9 mouse cellular contexts compared by ENCODE assay signal in genomic region chr14:56512084-56512483, GRCm38 (mm10).
A peak's percentile ranks its signal among the peaks of the same experiment; 100 is the strongest.
DNase-seq lines count a peak whose midpoint lies in the region; ATAC-seq and TF ChIP-seq lines count a peak whose summit lies in the region.
"Had no signal": no experiment of that assay in that cellular context is flagged by ENCODE, and none has a peak within 500 bp of the region (broad histone marks: within the 10 kb centered on the region; RNA-seq: fewer than 3 reads in every experiment).

No protein-coding gene starts in this region.

- TF ChIP-seq CTCF in forebrain, postnatal 0 days (IDR thresholded peaks at IDR 0.05; ENCODE audit: low read depth) = peak; percentile 56
- peak; percentile 65 for TF ChIP-seq CTCF in liver, postnatal 0 days (IDR thresholded peaks at IDR 0.05; ENCODE audit: low read depth)

- H3K4me2 ChIP-seq in forebrain, postnatal 0 days (ENCODE audit: low read depth) = no peak overlapping the region
- H3K4me2 ChIP-seq in forebrain, embryonic 15.5 days (replicated peaks) = no peak overlapping the region
- no peak overlapping the region for H3K4me2 ChIP-seq in liver, postnatal 0 days (ENCODE audit: low read depth, low read length)

- intact Hi-C loops in gastrocnemius, postnatal 36 days (cut with DNase I) = no loop called here

- no peaks in the 10 kb centered on the region for H3K9me3 ChIP-seq in forebrain, postnatal 0 days (ENCODE audit: low read length)
- H3K9me3 ChIP-seq in forebrain, embryonic 15.5 days = no peaks in the 10 kb centered on the region
- H3K9me3 ChIP-seq in liver, postnatal 0 days (ENCODE audit: low read length) = no peaks in the 10 kb centered on the region
- H3K9me3 ChIP-seq: megakaryocyte, embryonic 14.5 days had no signal

- no peak for TF ChIP-seq EP300 in liver, postnatal 0 days (IDR thresholded peaks at IDR 0.05; ENCODE audit: low read depth)

- no peak for ATAC-seq in forebrain, postnatal 0 days
- ATAC-seq in forebrain, embryonic 15.5 days (replicated peaks) = no peak
- ATAC-seq in liver, postnatal 0 days = peak; percentile 50; the same call in 1 of the 2 replicates

- no peak overlapping the region for H3K27ac ChIP-seq in forebrain, postnatal 0 days (ENCODE audit: low read depth, low read length)
- H3K27ac ChIP-seq in forebrain, embryonic 15.5 days (replicated peaks) = no peak overlapping the region
- no peak overlapping the region for H3K27ac ChIP-seq in liver, postnatal 0 days (ENCODE audit: low read depth)

- H3K9ac ChIP-seq in forebrain, postnatal 0 days = no peak overlapping the region
- H3K9ac ChIP-seq in forebrain, embryonic 15.5 days (replicated peaks) = no peak overlapping the region
- H3K9ac ChIP-seq in liver, postnatal 0 days (replicated peaks) = no peak overlapping the region

- H3K4me3 ChIP-seq in forebrain, postnatal 0 days (ENCODE audit: low read depth, low read length) = no peak overlapping the region
- H3K4me3 ChIP-seq in forebrain, embryonic 15.5 days = no peak overlapping the region
- no peak overlapping the region for H3K4me3 ChIP-seq in liver, postnatal 0 days (ENCODE audit: low read depth, low read length)
- H3K4me3 ChIP-seq: megakaryocyte, embryonic 14.5 days had no signal

- no peaks in the 10 kb centered on the region for H3K27me3 ChIP-seq in forebrain, postnatal 0 days (ENCODE audit: insufficient read depth, low read length)
- H3K27me3 ChIP-seq in forebrain, embryonic 15.5 days = no peaks in the 10 kb centered on the region
- no peaks in the 10 kb centered on the region for H3K27me3 ChIP-seq in liver, postnatal 0 days (ENCODE audit: insufficient read depth, low read length)

- WGBS in forebrain, postnatal 0 days = 32% methylated on average over 6 of the region's 6 CpGs
- 28% methylated on average over 6 of the region's 6 CpGs for WGBS in forebrain, embryonic 15.5 days
- 42% methylated on average over 6 of the region's 6 CpGs for WGBS in liver, postnatal 0 days (ENCODE audit: insufficient replicate concordance)

- H3K36me3 ChIP-seq in forebrain, postnatal 0 days (ENCODE audit: insufficient read depth) = no peaks in the 10 kb centered on the region
- H3K36me3 ChIP-seq in forebrain, embryonic 15.5 days = no peaks in the 10 kb centered on the region
- H3K36me3 ChIP-seq in liver, postnatal 0 days (replicated peaks; ENCODE audit: insufficient read depth, low read length) = no peaks in the 10 kb centered on the region

- DNase-seq in forebrain, postnatal 0 days = peak; percentile 3
- peak; percentile 18 for DNase-seq in thymus, postnatal 4 days
- DNase-seq in thymus, postnatal 36 days = no peak
- DNase-seq in liver, postnatal 0 days = peak; percentile 38
- no peak for DNase-seq in spleen, adult 18-20 months
- no peak for DNase-seq in spleen, postnatal 14 days (ENCODE audit: low spot score in 2 of 2)
- no peak for DNase-seq in gastrocnemius, postnatal 36 days

- H3K4me1 ChIP-seq in forebrain, postnatal 0 days (ENCODE audit: insufficient read depth) = no peaks in the 10 kb centered on the region
- H3K4me1 ChIP-seq in forebrain, embryonic 15.5 days = no peaks in the 10 kb centered on the region
- H3K4me1 ChIP-seq in liver, postnatal 0 days (ENCODE audit: insufficient read depth) = no peaks in the 10 kb centered on the region

Comparison
In these comparisons a context has a peak if more than half of its experiments do, and no peak if none do; other contexts are left out.
1. DNase-seq: peak in forebrain, postnatal 0 days (single experiment), thymus, postnatal 4 days (single experiment) and liver, postnatal 0 days (single experiment); none in thymus, postnatal 36 days (0 of 2), spleen, adult 18-20 months (0 of 2), spleen, postnatal 14 days (0 of 2) and gastrocnemius, postnatal 36 days (0 of 2).